Mouse (Mus musculus) Patski (cell line): ENCODE measurements around the gene Ckap5. TPM values are rescaled to one million over a fixed set of nuclear protein-coding genes. Genes with fewer than 3 reads are reported as not detected.

Experiments
- ATAC-seq: fragments of 100-300 bp; one replicate; pipeline ENCODE4 v1.8.0; 2021
- CTCF ChIA-PET: fragments of 350-600 bp; sonication (Branson Sonifier 250); formaldehyde crosslinking; loops from one replicate; lab custom pipeline; 2022; ENCODE audit warnings: inconsistent platforms; lab: Charles Lee
- POLR2A ChIA-PET: fragments of 350-600 bp; sonication (Branson Sonifier 250); formaldehyde crosslinking; loops from one replicate; lab custom pipeline; 2022; ENCODE audit warnings: antibody characterized with exemption, inconsistent platforms; lab: Charles Lee
- DNase-seq: peaks from one replicate; pipeline ENCODE4 v3.0.0-alpha.2; 2011; ENCODE audit warnings: low read depth, low spot score
- H3K27me3 ChIP-seq: fragments of 371-371 bp; one replicate; pipeline ENCODE4 v1.5.1; 2021
- CTCF ChIP-seq: fragments of 100-300 bp; IDR thresholded peaks from one replicate; pipeline ENCODE4 v1.5.1; 2021
- in situ Hi-C: fragments of 300-500 bp; cut with MboI; formaldehyde crosslinking; loops from 3 replicates; pipeline ENCODE4 v1.11.1; 2018; ENCODE audit warnings: low pct_unique_long_range_greater_than_20kb, mixed read lengths
- polyA plus RNA-seq: library from polyadenylated mRNA; unstranded; gene quantifications from one replicate; pipeline ENCODE4 v1.2.3, GENCODE M21; 2021

Gene Ckap5
- polyA plus RNA-seq, 1 experiment from 2014 or later, result 58.1 TPM

DNA sequence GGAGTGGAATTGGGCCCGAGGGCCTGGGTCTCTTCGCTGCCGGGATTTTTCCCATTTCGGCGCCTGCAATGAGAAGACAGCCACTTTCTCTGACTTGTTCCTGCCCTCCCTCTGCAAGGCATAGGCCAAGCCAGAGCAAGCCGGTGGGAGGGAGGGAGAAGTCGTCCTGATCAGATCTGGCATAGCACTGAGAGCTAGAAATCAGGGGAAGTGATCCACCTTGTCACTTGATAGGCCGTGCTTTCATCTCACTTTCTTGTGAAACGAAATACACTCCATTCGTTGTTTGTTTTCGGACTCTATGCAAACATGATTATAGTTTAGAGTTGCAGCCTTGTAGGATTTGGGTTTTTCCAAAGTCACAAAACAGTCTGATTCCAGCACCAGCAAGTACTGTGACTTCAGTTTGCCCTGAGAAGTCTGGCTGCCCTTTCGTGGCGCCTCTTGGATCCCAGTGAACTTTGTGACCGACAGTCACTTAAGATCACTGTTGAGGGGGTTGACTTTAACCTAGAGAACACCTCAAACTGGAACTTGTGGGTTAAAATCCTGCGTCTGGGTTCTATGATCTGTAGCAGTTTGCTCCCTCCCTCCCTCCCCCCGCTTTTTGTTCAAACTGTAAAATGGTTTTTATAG lies 123.9 kb downstream of the Ckap5 start:
- in situ Hi-C loops, result no loop called here
- ChIA-PET POLR2A (no interaction called here), CTCF (interaction anchor here (0.7 kb wide), 1 partner anchor 806 kb away, joined by 3 read pairs; no protein-coding TSS in a partner anchor)
- no peak for TF ChIP-seq CTCF
- peak; percentile 24 for ATAC-seq
- DNase-seq, result no peak
- H3K27me3 ChIP-seq, result no peaks in the 10 kb centered on the region

DNA sequence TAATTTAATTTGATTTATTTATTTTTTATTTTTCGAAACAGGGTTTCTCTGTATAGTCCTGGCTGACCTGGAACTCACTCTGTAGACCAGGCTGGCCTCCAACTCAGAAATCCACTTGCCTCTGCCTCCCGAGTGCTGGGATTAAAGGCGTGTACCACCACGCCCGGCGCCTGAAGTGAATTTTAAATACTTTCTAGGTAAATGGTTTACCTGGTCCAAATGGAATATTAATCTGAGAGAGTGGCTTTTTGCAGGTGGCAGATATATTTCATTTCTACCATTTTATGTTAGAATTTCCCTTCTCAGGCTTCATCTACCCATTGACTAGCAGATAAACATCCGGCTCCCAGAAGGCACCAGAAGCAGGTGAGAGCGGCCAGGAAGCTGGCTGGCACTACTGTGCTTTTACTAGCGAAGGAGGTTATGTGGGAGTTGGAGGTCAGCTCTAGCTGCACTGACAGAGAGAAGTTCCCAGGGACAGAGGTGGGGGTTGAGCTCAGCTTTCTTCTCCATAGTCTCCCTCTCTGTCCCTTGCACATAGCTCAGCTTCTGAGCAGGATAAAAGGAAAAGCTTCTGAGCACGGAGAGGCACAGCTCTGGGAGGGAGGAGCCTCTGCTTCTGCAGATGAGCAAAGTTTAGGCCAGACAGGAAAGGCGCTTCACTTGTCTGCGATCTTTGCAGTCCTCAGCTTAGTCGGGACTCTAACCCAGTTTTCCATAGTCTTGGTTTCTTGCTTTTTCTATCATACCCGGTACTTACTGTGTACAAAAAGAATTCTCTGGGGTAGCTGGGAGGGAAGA lies 125.1 kb downstream of the Ckap5 start:
- POLR2A ChIA-PET, result interaction anchor here (1.2 kb wide), 1 partner anchor 18 kb away, joined by 3 read pairs; no protein-coding TSS in a partner anchor
- in situ Hi-C loops, result no loop called here
- ATAC-seq, result no peak
- CTCF ChIA-PET, result no interaction called here
- no peaks in the 10 kb centered on the region for H3K27me3 ChIP-seq
- no peak for DNase-seq
- no peak for TF ChIP-seq CTCF

DNA sequence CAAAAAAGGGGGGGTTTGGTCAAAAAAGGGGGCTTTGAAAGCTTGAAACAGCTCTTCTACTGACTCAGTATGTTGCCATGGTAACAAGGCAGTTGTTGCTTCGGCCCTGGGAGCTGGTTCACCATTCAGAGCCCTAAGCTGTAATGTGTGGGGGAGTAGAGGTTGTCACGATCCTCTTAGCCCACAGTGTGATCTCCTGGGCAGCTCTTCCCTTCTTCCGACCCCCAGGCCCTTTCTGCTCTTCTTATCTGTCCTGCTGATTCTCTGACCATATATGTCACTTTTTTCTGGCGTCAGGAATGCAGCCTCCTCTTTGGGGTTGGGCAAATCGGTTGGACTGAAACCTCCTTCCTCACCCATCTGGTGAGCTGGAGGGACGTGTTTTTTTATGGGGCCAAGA lies 126.3 kb downstream of the Ckap5 start:
- TF ChIP-seq CTCF, result no peak
- POLR2A ChIA-PET, result interaction anchor here (0.6 to 1.2 kb wide), 2 partner anchors 10 to 17 kb away, joined by 3 read pairs; no protein-coding TSS in a partner anchor
- CTCF ChIA-PET, result interaction anchor here (1.5 kb wide), 1 partner anchor 21 kb away, joined by 5 read pairs; no protein-coding TSS in a partner anchor
- H3K27me3 ChIP-seq, result no peaks in the 10 kb centered on the region
- DNase-seq, result no peak
- in situ Hi-C loops, result no loop called here
- no peak for ATAC-seq

DNA sequence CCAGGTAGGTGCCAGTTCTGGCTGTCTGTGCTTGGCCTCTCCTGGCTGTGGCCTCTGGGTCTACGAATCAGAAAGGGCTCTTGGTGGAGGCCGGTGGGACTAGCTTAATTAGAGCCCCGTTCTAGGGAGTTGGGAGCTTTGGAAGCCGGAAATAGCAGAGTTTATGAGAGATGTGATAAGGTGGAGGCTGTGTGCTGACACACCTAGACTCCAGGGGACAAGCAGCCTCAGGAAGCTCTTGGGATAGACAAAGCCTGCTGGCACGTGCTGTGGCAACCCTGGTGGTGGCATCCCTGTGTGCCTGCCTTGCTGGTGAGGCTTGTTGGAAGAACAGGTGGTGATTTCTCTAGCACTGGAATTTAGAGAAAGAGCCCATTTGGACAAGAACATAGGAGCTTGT lies 128.8 kb downstream of the Ckap5 start:
- no peak for TF ChIP-seq CTCF
- POLR2A ChIA-PET, result no interaction called here
- ATAC-seq, result no peak
- no peak for DNase-seq
- in situ Hi-C loops, result no loop called here
- H3K27me3 ChIP-seq, result no peaks in the 10 kb centered on the region
- CTCF ChIA-PET, result interaction anchor here (1.5 kb wide), 1 partner anchor 35 kb away, joined by 3 read pairs; no protein-coding TSS in a partner anchor

DNA sequence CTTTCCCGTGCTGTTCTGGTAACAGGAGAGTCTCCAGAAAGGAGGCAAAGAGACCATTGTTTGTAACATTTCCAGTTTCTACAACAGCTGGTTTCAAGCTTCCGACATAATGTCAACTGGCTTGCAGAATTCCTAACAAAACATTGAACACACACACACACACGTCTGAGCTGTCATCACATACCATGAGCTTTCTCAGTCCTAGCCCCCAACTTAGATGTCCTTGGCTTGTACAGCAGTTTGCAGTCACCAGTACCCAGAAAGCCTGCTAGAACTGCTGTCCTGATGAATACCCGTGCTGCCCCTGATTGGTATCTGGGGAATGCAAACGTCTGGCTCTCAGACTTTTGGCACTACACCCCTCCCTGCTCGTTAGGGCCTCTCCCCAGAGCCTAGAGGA lies 129.3 kb downstream of the Ckap5 start:
- ChIA-PET CTCF (interaction anchor here (1.5 kb wide), 1 partner anchor 35 kb away, joined by 3 read pairs; no protein-coding TSS in a partner anchor), POLR2A (no interaction called here)
- in situ Hi-C loops, result no loop called here
- TF ChIP-seq CTCF, result no peak
- ATAC-seq, result no peak
- DNase-seq, result no peak
- H3K27me3 ChIP-seq, result no peaks in the 10 kb centered on the region

DNA sequence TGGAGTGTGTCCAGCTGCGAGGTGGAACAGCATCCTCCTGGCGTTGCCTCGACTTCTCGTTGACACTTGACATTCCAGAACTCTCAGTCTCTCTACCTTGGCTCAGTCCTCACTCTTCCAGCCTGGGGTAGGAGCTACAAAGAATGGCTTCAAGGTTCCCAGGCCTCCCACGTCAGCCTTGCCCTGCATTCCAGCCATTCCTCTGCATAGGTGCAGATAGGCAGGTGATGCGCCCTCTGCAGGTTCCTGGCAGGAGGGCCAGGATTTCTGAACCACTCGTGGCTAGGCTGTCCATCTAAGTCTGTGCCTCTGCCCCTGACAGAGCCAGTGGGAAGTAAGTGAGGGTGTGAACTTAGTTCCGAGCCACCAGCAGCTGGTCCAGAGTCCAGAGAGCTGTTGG lies 130.2 kb downstream of the Ckap5 start:
- no peaks in the 10 kb centered on the region for H3K27me3 ChIP-seq
- no peak for ATAC-seq
- POLR2A ChIA-PET, result no interaction called here
- DNase-seq, result no peak
- in situ Hi-C loops, result no loop called here
- CTCF ChIA-PET, result interaction anchor here (1.5 kb wide), 1 partner anchor 34 kb away, joined by 3 read pairs; no protein-coding TSS in a partner anchor
- no peak for TF ChIP-seq CTCF

DNA sequence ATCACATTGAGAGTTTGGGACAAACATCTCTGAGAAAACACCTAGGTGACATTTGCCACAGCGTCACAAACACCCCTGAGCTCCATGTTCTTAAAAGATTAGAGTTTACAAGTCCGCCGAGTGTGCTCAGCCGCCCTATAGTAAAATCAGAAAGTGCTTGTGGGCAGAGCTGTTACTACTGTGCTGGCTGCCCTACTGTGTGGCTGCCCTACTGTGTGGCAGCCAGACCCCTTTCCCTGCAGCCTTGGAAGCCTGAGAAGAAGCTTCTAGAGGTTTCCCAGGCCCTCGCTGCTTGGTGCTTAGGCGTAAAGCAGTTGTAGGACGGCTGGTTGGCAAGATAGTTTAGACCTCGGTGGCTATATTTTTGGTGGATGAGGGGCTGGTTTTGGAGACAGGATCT lies 133.1 kb downstream of the Ckap5 start:
- CTCF ChIA-PET, result no interaction called here
- H3K27me3 ChIP-seq, result no peaks in the 10 kb centered on the region
- DNase-seq (no peak), ATAC-seq (no peak)
- TF ChIP-seq CTCF, result no peak
- in situ Hi-C loops, result no loop called here
- POLR2A ChIA-PET, result no interaction called here

DNA sequence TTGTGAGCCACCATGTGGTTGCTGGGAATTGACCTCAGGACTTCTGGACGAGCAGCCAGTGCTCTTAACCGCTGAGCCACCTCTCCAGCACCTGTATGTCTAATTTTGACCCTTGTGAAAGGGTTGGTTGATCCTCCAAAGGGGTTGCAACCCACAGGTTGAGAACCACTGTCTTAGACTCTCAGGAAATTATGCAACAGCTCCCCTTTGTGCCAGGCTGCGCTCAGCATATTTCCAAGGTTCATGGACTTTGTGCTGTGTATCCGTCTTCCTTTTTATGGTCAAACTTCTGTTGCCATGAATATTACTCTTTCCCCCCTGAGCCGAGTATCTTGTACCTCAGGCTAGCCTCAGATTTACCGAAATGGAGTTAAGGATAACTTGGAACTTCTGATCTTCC lies 134.4 kb downstream of the Ckap5 start:
- DNase-seq (no peak), ATAC-seq (no peak)
- CTCF ChIA-PET, result no interaction called here
- no peaks in the 10 kb centered on the region for H3K27me3 ChIP-seq
- in situ Hi-C loops, result no loop called here
- POLR2A ChIA-PET, result no interaction called here
- no peak for TF ChIP-seq CTCF

DNA sequence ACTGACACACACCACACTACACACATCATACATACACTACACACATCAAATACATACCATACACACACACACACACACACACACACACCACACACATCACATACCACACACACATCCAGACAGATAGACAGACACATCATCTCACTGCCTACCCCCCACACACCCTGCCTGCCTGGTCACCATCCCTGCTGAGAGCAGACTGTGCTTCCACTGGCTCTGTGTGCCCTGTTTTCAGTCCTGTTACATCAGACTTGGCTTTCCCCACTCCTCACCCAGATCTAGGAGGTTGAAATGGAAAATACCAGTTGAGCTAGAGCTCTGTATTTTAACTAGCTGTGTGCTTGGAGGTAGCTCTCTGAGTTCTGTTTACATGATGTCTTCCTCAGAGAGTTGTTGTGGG lies 138.2 kb downstream of the Ckap5 start:
- ATAC-seq (no peak), DNase-seq (no peak)
- POLR2A ChIA-PET, result no interaction called here
- no peaks in the 10 kb centered on the region for H3K27me3 ChIP-seq
- in situ Hi-C loops, result no loop called here
- CTCF ChIA-PET, result no interaction called here
- TF ChIP-seq CTCF, result no peak

DNA sequence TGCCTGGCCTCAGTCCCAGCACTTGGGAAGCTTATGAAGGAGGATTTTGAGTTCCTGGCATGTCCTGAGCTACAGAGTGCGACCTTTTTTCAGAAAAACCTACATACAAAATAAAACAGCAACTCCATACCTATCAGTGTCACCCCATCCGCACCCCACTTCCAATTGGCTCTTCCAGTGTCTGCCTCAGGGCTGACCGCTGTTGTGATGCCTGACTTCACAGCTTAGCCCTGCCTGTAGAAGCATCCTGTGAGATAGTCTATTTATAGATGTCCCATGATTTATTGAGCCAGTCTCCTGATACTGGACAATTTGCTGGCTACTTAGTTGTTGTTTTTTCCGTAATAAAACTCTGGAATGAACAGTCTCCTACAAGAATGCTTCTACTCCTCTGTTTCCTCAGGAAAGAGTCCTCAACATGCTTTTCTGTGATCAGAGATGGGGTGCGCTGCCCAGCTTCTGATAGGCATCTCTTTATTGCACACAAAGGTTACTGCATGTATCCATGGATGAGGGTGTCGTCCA lies 139.9 kb downstream of the Ckap5 start:
- POLR2A ChIA-PET, result no interaction called here
- in situ Hi-C loops, result no loop called here
- DNase-seq, result no peak
- CTCF ChIA-PET, result interaction anchor here (0.7 kb wide), 1 partner anchor 12 kb away, joined by 3 read pairs; no protein-coding TSS in a partner anchor
- TF ChIP-seq CTCF, result no peak
- H3K27me3 ChIP-seq, result no peaks in the 10 kb centered on the region
- ATAC-seq, result no peak
